Mouse (Mus musculus): ENCODE data around the gene Ero1l.

The Ero1l gene

DNA sequence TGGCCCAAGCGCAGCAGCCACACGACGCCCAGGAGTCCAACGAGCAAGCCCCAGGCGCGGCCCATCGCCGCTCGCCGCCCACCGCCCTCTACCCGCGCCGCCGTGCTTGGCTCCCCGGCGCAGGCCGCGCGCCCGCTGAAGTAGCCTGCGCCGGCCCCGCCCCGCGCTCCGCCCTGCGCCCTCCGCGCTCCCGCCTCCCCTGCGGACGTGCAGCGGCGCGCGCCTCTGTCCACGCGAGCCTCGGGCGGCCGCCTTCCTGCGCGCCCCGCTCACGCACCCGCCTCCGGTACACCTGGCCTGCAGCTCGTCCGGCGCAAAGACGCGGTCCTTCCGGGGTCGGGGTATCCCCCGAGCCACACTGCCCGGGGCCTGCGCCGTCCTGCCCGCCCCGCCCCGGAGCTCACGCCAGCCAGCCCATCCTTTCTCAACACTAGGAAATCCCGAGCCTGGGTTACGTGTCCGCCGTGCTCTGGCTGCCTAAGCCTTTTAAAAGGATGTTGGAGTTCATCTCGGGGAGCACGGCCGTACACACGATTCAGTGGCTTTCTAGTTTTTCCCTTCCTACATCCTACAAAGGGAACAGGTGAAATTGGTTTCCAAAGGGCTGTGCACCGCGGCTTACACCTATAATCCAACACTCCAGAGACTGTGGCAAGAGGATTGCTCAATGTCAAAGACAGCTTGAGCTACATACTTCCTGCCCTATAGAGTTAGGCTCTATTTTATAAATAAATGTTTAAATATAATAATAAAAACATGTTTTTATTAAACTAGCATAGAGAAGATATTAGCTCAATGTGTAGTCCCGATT, at the start of gene Ero1l:
Ero1l (minus strand) TSS at position 346 of the 811 bp plus-strand sequence.
- DNase-seq: peak; percentile 80

DNA sequence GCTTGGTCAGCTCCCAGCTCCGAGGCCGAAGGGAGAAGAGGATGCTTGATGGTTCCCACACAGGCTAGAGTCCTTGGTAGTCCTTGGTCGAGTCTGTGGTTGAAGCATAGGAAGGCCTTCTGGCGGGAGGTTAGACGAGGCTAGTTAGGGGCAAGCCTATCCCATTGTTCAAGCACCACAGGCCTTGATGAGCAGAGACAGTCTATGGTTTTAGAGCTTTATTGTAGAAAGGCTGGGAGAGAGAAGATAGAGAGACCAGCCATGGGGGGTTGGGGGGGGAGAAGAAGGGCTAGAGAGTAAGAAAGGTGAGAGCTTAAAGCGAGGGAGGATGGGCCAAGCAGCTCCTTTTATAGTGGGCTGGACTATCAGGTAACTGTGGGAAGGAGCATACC, 46.6 kb upstream of the Ero1l start:
- DNase-seq: no peak

DNA sequence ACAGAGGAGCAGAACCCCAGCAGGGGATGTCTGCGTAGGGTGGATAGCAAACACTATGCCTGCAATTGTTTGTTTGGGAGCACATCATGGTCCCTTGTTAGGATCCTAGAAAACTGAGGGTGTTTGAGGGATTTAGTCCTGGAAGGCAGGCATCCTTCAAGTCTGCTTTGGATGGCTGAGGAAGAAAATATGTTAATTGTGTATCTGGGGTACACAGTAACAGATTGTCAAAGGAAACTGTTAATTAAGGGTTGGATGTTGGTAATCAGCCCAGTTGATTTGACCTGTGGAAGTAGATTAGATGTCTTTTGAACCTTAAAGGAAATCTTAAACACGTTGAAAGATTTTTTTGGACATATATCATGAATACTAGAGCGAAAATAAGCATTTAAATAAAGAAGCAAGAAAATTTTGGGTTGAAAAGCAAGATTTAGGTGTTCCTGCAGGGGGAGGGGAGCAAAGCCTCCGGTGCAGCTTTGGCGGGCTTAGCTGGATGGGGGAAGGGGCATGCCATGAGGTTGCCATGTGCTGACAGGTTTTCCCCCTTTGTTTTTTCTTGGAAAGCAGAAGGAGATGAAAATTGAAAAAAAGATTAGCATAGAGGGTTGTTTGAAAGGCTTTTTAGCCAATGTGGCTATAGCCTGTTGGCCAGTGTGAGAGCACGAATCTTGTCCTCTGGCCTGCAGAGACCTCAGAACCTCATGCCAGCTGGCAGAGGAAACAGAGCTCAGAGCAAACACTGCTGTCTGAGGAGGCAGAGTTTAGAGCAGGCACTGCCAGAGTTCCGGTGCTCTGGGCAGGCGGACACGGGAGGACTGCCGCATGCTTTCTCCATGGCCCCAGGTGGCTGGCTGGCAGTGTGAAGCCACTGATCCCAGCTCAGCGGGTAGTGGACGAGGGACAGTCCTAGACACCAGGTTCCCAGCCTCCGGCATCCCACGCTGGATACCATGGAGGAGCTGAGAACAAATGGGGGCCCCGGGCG, 45.9 kb upstream of the Ero1l start:
- no peak for DNase-seq

DNA sequence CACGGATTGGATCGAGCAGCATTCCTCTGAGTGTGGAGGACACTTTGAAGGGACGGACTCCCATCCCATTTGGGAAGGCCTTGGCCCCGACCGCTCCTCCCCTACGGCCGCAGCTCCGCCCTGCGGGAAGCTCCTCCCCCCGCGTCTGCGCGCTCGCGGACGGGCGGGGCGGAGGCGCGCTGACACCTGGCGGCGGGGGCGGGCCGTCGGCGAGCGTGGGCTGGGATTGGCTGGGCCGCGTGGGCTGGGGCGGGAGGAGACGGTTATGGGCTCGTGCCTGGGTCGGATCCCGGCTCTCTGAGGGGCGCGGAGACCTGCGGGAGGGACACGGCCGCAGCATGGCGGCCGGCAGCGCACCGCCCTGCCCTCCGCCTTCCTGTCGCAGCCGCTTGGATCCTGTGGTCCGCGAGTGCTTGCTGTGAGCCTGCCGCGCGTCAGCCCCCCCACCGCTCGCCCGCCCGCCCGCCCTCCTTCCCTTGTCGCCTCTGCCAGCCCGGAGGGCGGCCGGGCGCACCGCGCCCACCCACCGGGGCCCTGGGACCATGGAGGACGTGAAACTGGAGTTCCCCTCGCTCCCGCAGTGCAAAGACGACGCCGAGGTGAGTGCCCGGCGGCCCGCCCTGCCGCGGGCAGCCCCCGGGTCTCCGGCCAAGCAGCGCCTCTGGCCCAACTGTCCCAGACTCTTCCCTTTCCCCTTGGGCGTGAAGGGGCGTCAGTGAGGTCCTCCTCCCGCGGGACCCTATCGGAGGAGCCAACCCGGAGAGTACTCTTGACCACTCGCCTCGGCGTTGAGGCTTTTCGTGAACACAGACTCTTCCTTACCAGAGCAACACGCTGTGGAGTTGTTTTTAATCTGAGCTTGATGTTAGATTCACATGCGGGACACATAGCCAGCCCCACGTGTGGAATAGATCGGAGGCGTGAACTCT, 32.6 kb upstream of the Ero1l start, which contains the start of gene Styx:
Styx (plus strand) TSS at position 163 of the 929 bp plus-strand sequence.
- peak; percentile 91 for DNase-seq

DNA sequence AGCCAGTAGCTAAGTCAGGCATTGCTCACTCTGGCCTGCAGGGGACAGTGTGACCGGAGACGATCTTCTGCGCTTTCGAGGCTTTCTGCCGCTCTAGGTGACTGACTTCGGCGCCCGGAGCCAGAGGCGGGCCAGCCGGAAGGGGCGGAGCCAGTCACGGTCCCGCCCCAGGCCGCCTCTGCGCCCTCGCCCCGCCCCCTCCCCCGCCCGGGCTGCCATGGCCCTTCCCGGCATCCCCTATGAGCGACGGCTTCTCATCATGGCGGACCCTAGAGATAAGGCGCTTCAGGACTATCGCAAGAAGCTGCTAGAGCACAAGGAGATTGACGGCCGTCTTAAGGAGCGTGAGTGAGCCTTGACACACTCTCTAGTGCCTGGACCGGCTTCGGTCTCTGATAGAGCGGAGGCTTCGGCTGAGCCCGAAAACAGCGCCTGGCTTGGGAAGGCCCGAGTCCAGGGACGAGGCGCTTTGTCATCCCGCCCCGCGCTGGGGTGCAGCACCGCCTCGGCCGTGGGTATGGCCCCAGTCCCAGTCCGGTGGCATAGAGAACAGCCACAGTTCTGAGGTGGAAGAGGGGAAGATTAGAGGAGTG, 11.1 kb upstream of the Ero1l start, which contains the start of gene Psmc6:
Psmc6 (plus strand) TSS at position 200 of the 593 bp plus-strand sequence.
- DNase-seq: peak; percentile 88

DNA sequence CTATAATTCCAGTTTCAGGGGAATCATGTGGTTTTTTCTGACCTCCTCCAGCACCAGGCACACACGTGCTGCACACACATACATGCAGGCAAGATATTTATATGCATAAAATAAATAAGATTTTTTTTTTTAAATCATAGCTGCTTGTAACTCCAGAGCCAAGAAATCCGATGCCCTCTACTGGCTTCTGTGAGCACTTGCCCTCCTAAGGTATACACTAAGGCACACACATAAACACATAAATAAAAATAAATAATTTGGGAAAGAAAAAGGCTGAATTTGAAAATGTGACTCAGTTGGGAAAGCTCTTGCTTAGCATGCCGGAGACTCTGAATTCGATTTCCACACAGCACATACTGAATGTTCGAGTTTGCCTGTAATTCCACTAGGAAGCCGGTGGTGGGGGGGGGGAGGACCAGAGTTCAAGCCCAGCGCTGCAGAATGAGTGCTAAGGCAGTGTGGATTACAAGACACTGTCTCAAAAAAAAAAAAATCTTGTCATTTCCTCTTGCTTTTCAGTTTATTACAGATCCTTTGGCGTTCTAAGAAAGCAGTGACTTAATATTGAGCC, 10.5 kb upstream of the Ero1l start:
- no peak for DNase-seq

DNA sequence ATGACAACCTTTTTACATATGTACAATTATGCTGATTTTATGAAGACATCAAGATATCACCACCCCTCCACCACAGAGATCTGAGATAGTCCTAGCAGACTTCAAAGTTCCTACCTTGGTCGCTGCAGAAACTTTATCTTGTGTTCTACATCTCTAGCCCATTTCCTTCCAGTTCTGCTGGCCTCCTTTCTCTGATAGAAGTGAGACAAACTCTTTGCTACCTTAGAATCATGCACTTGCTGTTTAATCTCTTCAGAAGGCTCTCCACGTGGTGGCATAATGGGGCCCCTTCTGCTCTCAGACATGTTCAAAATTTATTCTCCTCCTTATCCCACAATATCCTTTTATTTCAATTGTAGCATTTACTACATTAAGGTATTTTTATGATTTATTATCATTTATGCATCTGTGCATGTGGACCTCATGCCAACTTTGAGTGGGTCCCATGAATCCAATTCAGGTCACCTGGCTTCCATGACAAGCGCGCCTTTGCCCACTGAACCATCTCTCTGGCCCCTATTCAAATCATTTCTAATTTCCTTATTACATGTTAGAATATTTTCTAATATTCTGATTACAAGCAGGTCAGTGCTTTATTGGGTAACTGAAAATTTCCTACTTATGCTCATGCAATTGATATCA, 9.6 kb upstream of the Ero1l start:
- no peak for DNase-seq

DNA sequence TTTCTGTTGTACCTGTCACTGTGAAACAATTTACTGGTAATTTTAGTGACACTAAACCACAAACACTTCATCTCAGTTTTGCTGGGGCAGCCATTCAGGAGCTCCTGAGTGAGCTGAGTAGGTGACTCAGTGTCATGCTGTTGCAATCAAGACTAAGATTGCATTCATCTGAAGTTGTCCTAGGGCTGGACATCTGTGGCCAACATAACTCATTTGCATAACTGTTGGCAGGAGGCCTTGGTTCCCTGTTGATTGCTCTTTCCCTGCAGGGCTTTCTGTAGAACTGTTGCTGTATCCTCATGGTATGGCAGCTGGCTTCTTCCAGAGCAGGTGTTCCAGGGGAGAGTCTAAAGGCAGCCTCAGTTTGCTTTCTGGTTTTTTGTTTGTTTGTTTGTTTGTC, 6.9 kb upstream of the Ero1l start:
- DNase-seq: no peak

DNA sequence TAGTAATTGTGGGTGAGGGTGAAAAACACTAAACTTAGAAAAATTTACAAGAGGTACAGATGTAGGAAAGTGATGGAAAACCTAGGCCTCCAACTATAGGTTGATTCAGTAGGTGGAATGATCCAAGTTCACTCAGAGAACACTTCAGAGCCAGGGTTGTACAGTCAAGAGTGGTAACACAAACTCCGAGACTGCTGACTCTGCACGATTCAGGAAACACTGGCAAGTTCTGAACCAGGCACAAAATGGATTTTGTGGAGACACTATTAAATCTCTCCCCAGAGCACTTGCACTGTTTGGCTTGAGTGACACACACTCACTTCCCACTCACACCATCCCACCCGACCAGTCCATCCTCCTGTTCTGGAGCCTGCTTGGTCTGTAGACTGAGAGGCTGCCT, 4.7 kb upstream of the Ero1l start:
- DNase-seq: no peak

DNA sequence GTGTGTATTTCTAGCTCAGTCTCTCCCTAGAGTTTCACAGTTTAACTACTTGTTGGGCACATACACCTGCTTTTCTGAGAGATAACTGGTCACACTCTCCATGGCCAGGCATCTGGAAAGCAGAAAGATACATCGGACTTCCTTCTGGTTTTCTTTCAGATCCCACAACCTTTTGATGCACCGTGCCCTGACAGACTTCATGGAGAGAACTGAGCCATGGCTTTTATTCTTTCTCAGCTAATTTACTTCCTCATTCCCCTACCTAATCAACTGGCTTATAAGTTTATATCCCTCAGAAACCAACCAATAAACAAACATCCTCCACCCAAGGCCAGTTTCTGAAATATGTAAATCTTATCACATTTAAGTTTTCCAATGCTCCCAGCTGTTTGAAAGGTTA, 3.9 kb upstream of the Ero1l start:
- no peak for DNase-seq

DNA sequence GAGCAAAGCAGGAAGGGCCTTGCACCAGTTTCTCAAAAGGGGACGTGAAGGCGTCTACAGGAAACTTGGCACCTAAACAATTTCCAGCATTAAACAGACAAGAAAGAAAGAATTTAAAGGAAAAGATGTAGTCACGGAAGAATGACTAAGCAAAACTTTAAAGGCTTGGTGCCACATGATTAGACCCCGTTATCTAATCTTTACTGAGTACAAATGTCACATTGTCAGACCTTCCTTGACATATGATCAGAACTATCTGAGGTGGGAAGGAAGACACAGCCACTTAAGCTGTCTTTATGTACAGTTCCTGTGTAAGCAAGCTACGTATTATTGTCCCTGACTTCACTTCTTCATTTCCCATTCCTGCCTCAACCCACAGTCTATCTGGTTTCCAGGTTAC, 3.1 kb upstream of the Ero1l start:
- no peak for DNase-seq

DNA sequence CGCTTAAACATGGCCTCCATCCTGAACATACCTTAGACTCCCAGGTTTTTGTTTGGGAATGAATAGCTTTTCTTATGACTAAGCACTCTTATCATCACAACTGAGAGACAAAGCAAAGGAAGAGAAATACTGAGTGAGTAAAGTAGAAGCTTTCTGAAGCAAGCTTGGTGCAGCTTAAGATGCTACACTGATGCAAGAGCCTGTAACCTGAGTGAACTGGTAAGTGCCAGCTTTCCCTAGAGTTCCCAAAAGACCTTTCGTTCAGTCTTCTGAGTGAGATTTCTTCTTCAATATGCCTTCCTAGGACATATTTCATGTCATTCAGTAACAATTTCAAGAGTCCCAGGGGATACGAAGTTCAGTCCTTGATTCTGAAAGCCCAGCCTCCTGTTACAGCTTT, 2.5 kb upstream of the Ero1l start:
- no peak for DNase-seq

DNA sequence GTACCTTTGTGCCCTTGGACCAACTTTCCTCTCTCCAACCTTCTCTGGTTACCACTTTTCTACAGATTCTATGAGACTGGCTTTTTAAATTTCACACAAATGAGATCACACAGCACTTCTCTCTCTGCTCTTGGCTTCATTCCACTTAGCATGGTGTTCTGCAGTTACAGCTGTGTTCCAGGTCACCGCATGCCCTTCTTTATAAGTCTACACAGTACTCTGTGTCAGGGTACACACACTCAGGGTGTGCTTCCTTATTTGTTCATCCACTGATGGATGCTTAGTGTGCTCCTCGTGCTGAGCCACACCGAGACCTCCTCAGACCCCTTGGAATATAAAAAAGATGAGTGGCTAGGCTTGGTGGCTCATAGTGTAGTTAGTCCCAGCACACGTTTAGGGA, 1.5 kb upstream of the Ero1l start:
- no peak for DNase-seq

DNA sequence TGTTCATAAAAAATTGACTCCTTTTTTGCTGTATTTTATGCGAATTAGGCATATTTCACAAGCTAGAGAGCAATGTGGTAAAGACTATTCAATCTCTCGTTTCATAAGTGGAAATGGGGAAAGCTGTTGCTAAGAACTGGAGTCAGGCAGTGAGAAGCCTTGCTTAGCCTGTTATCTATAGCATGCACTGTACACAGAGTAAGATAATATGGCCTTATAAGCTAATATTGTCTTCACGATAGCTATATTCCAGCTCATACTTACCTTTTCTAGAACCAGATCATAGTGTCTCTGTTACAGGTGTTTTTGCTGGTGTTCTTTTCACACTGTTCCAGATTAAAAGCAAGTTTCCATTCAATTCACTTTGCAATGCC, 653 bp upstream of the Ero1l start:
- DNase-seq: no peak

DNA sequence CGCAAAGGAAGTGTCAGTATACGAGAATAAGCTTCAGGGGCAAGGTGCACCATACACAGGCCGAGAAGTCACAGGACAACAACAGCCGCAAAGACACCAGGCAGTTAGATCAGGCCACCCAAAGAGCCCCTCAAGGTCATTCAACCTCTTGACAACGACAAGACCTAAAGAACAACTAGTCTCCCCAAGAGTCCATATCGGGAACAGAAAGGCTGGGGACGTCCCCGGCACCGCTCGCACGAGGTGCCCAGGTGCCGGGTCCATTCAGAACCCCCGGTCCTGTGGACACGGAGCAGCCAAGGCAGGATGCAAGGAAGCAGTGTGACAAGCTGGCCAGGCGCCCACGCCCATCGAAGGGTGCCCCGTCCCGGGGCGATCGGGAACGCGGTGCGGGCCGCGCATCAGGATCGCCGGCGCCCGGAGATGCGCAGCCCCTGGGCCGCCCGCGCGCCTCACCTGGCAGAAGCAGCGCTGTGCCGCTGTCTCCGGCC, 605 bp downstream of the Ero1l start:
- peak; percentile 48 for DNase-seq

DNA sequence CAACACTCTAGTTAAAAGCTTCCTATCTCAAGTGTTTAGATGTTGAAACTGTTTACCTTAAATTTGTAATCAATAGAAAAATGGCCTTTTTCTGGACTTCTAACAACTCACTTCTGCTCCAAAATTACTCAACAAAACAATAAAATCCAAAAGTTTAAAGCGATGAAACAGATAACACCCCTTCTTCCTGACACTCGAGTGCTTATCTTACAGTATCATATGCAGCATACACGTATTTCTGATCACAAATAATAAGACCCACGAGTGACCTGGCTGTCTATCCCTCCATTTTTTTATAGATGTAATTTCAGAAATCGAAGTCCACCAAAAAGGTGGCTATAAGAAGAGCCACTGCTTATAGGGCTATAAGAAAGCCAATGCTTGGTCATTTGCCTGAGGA, 1.6 kb downstream of the Ero1l start:
- no peak for DNase-seq

DNA sequence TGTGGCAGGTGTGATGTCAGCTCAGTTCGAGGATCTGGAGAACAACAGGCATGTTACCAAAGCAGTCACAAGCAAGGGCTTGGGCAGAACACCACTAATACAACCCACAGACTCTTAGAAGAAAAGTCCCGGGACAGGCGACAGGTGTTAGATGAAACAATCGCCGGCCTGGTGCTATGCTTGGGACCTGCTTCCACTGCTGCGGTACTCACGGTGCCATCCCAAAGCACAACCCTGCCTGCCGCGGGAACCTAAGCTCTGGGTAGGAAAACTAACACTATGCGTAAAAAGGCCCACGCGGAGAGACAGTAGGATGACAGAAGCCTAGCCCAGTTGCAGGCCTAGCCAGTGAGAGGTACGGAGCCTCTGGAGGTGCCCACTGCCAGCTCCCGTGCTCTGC, 8.5 kb downstream of the Ero1l start:
- no peak for DNase-seq

DNA sequence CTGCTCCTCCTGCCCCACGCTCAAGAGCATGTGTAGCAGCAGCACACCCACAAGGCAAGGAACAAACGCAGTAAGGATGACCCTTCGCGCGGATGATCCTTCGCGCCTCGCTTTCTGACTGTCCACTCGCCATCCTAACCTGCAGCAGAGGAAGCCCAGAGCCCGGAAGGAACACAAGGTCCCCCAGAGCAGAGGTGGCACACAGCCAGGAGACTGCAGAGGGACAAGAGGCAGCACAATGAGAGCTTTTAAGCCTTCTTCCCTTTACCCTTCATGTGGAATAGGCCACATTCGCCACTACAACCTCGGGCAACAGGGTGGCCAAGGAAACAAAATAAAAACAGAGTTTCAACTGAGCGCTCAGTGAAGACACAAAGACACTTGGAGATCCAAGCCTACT, 8.9 kb downstream of the Ero1l start:
- peak; percentile 23 for DNase-seq

DNA sequence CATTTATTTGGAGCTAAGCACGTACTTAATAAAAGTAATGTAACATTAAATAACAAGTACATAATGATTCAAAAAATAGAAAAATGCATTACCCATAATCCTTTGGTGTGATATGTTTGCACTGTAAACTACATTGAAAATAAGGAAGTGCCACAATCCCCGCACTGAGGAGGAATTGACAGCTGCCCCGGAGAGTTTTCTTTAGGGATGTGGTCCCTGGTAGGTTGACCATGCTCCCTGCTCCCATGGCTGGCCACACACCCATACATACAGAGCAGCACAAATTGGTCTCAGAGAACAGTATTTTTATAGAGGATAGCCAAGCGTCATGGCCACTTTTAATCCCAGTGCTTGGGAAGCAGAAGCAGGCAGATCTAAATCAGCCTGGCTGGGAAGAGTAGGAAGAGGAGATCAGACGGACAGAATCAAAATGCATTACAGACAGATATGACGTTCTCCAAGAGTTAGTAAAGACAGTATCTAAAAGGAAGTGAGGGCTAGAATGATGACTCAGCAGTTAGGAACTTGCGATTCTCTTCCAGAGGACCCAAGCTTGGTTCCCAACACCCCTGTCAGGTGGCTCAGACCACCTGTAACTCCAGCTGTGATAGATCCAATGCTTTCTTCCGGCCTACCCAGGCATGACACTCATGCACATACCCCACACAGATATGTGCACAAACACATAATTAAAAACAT, 10.8 kb downstream of the Ero1l start:
- no peak for DNase-seq

DNA sequence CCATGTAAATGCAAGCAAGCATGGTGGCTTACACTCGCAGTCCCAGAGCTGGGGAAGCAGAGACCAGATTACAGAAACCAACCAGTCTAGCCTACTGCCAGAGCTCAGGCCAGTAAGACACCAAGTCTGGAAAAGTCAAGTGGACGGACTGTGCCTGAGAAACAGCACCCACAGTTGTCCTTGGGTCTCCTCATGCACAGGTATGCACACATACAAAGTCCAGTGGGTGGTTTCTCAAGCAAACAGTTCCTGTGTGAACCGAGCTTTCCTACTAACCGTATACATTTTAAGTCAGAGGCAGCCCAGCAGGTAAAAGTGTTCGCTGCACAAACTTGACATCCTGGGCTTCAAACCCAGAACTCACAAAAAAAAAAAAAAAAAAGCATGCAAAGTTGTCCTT, 12.7 kb downstream of the Ero1l start:
- no peak for DNase-seq

DNA sequence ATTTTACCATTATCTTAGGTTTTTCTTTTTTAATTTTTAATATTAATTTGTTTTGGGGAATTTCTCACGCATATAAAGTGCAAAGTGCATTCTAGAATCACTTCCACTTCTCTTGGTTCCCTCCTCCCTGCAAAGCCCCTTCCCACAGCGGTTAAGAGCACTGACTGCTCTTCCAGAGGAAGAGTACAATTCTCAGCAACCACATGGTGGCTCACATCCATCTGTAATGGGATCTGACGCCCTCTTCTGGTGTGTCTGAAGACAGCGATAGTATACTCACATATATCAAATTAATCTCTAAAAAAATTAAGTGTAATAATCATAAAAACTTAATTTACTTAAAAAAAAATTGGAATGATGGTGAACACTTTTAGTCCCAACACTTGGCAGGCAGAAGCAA, 14.2 kb downstream of the Ero1l start:
- DNase-seq: no peak
